Mouse (Mus musculus) spleen, postnatal 4 days (tissue): ENCODE results near the gene Kcna3.

Source experiments
- DNase-seq, 2 experiments: peaks; one replicate each; pipeline ENCODE4 v3.0.0; 2022; ENCODE audit warnings: low spot score in 2 of 2

Kcna3 gene

DNA sequence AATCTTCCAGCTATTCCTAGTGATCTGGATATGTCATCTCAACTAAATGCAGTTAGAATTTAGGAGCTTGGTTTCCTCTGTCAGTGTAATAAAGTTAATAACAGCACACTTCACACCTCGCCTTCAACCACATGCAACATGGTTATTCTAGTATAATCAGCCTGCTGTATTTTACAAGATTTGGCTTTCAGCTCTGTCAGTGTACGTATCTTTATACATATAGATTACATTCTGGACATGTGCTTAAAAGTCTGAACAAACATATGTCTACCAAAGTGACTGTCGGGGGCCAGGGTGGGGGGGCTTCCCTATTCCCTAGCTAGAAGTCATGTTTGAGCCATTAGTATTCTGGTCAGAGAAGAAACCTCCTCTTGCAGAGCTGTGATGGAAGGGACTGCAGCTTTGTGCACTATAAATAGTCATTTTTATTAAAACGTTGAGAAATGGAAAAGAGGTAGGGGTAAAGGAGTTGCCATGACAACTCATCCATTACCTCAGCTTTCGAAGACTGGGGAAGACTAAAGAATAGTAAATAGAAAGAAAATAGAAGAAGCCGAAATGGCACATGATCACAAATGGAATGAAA lies 29.6 kb downstream of the Kcna3 start:
- DNase-seq, result no peak

DNA sequence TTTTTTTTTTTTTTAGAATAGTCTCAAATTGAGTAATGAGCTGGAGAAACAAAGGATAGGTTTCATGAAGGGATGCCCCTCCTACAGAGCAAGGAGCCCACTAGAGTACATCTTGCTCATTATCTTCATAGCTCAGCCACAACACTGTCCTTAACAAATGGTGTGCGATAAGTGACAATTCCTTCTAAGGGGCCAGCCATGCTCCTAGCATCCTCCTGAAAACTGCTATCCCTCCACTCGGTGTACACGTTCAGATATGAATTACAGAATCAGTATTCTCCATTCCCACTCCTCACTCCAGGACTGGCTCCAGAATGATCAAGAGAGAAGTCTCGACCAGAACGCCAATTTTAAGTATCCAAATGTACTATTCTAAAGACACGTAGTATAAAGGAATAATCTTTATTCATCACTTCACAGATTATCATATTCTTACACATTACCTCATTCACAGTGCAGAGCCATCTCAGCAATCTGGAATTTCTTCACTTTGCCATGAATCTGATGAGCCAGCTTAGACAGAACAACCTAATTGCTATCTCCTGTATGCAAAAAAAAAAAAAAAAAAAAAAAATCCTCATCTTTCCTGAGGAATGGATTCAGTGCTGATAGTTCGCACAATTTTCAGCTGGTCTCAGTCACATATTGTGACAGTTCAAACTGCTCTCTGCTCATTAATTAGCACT lies 30.3 kb downstream of the Kcna3 start:
- no peak for DNase-seq

DNA sequence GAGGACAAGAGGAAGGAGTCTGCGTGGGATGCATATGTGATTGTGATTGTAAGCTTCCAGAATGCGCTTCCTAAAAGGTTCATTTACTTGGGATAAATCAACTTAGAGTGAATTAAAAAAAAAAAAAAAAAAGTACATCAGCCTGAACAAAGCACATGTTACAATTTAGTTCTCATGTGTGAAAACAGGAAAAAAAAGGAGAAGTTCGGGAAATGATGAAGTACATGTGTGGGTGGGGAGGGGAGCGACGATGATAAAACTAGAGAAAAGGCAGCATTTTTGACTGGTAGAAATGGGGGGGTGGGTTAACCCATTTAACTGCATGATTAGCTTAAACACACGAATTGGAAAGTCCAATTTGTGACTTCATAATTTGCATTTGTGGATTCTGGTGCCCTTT lies 31.3 kb downstream of the Kcna3 start:
- DNase-seq, result no peak

DNA sequence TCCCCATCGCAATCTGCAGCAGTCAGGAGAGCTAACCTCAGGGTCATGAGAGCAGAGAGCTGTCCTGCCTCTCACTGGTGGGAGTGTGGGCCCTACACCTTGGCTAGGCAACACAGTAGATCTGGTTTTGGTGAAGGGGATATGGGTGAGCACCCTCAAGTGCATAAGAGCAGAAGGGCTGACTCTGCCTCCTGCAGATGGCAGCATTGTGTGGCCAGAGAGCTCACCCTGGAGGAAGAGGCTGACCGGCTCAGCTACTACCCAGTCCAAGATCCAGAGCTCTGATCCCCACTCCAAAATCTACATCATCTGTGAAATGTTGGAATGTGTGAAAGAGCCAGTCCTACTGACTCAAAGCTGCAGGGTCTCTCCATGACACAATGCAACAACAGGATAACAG lies 37.9 kb downstream of the Kcna3 start:
- DNase-seq, result no peak

DNA sequence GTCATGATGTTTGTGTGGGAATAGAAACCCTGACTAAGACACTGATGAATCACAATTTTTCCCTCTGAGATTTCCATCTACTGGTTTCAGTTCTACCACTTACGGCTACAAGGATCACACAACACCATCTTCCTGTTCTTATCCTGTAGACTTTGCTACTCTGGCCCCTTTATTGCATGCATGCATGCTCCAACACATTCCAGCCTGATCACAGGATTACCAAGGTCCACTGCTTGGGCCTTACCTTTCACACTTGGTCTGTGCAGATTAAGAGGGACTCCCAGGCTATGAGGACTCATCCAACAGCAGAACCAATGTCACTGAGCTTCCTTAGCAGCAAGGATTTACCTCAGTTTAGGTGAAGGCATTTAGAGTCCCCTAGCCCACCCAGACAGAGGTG lies 39.7 kb downstream of the Kcna3 start:
- DNase-seq, result no peak

DNA sequence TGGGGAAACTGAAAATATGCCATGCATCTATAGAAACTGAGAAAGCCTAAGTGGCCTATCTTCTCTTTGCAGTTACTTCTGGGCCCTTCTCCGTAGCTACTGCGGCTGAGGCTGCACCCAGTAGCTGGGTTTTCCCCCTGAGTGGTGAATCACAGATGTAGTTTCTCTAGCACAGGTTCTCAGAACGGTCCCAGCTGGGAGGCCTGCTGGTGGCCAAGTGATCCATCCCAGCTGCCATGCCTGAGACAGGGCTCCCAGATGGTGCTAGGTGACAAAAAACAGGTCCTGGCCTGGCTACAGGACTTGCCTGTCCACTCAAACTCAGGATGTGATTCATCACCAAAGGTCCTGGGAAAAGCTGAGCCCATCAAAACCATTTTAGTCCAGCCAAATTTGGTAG lies 40.7 kb downstream of the Kcna3 start:
- no peak for DNase-seq

DNA sequence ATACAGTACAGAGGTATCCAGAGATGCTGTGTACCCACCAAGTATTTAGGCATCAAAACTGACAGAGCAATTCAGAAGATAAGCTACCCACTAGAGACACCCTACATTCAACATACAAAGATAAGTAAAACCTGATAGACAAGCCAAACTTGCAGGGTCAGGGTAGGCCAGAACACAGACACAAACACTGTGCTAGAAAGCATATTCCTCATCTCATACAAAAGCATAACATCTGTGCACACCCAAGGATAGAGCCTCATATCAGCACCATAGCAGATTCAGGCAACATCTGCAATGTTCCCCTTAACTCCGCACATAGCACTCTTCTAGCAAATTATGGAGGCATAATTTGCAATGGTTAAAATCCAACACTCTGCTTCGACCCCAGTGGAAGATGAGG lies 41.1 kb downstream of the Kcna3 start:
- DNase-seq, result no peak

DNA sequence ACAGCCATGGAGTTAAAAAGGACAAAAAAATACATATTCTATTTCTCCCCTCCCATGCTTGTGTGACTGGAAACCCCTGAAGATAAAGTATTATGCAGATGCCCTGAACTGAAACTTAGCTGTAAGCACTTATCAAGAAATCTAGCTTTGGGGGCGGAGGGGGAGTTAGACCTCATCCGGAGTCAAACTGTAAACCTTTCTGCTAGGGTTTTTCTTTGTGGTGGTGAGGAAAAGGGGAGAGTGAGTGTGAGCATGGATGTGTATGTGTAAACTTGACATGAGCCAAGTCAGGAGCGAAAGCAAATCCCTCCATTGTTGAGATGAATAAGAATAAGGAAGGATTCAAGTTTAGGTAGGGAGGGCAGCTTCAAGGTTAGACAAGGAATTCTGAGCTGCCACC lies 44.8 kb downstream of the Kcna3 start:
- DNase-seq, result no peak

DNA sequence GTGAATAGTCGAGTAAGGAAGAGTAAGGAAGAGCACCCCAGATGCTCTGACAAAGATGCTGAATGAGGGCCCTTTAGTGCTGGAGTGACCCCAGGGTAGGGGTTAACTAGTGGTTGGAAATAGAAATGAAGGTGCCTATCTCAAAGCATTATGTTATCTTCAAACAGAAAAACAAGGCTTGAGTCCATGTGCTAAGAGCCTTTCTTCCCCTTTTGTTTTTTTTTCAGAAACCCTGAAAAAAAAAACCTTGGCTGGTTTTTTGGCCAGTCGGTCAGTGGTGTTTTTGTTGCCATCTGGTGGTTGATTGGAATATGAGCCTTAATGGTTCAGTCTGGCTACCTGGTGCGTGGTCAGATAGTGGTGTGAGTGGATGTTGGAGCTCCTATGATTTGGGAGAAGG lies 45.3 kb downstream of the Kcna3 start:
- no peak for DNase-seq

DNA sequence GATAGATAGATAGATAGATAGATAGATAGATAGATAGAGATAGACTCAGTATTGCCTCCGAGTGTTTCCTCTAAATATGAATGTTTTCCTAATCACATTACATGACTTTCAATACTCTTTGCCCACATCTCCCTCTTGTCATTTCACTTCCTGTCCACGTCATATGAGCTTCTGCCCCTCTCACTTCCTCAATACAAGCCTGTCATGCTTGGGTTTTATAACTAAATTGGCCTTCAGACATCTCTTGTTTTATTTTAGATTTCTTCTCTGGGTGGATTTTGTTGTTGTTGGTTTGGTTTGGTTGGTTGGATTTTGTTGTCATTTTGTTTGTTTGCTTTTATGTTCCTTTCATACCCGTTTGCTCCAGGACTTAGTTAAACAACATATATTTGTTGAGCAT lies 48.6 kb downstream of the Kcna3 start:
- DNase-seq, result no peak

DNA sequence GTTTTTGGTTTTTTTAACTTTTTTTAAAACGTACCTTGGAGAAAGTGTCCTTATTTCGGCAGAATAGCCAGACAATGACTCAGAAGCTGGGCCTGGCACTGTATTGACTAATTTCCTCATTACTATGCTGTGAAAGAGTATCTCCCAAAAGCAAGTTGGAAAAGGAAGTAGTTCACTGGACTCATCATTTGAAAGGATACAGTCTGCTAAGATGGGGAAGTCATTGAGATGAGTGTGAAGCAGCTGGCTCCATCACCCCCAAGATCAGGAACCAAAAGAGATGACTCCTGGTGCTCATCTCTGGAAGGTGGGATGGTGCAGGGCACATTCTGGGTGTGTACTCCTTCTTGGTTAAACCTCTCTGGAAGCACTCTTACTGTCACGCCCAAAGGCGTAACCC lies 51.4 kb downstream of the Kcna3 start:
- DNase-seq, result no peak
